Mouse (Mus musculus): ENCODE results near the gene Gm8300.
"Not testable (repeated sequence)": the region's sequence is repeated elsewhere in the genome, so short reads cannot be mapped to it uniquely, and the experiment has no call there.

DNA sequence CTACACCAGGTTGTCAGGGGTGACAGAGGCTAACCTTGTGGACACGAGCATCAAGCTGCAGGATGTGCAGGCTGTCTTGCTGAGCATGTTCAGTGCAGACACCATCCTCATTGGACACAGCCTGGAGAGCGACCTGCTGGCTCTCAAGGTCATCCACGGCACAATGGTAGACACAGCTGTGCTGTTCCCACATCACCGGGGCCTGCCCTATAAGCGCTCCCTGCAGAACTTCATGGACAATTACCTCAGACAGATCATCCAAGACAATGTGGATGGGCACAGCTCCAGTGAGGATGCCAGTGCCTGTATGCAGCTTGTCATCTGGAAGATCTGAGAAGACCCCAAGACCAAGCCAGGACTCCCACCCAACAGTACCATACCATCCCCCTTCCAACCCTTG, 31.6 kb upstream of the Gm8300 start:
- not testable (repeated sequence) for TF ChIP-seq POLR2A (IDR thresholded peaks at IDR 0.05; ENCODE audit: borderline replicate concordance, extremely low read depth, insufficient read depth, insufficient read length, poor library complexity, severe bottlenecking); CTCF (IDR thresholded peaks at IDR 0.05; ENCODE audit: borderline replicate concordance, extremely low read depth, insufficient read depth, insufficient read length)

Measured in brain, embryonic 14.5 days (tissue).